Mouse (Mus musculus): ENCODE results near the gene C1qtnf6. TPM values are rescaled to one million over a fixed set of nuclear protein-coding genes. Genes with fewer than 3 reads are reported as not detected.

Gene C1qtnf6
- total and polyA plus RNA-seq, 2 experiments from 2014 or later, result 4.0 to 10.2 TPM

DNA sequence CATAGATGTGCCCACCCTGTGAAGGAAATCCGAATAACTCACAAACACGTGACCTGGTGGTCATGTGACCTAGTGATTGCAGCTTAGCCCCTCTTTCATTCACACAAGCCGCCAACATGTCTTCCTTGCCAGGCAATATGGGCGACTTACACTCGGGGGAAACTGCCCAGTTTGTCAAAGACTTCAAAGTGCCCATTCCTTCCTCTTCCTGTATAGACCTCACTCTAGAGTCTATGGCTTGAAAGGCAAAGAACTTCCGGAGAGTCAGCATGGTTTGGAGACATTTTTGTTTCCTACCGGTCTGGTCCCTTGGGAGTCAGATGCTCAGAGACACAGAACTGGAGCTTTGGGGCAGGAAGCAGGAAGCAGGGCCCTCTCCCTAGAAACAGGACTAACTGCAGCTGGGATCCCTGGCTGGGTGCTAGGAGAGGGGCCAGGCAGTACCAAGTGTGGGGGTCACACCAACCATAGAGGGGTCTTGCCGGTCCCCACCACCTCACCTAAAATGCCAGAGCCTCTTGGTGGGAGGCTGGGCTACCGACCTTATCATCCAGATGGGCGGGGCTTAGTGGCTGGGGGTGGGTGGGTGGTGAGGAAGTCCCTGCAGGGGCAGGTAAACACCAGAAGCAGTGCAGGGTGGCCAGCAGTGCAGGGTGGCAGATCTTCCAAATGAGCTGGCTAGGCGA lies 2.3 kb downstream of the C1qtnf6 start:
- no peaks in the 10 kb centered on the region for H3K36me3 ChIP-seq (ENCODE audit: insufficient read depth)
- peak overlapping the region; percentile 21 for H3K4me3 ChIP-seq (ENCODE audit: low read depth, low read length)
- no peak for ATAC-seq
- H3K4me2 ChIP-seq (ENCODE audit: low read depth), result peak overlapping the region; percentile 45
- H3K27me3 ChIP-seq (ENCODE audit: insufficient read depth, low read length), result no peaks in the 10 kb centered on the region
- DNase-seq, result no peak
- H3K4me1 ChIP-seq (ENCODE audit: insufficient read depth), result peaks cover 5% of the 10 kb centered on the region; the same call in 1 of the 2 replicates
- peak overlapping the region; percentile 47; the same call in 1 of the 2 replicates for H3K27ac ChIP-seq (ENCODE audit: low read depth, low read length)
- no peaks in the 10 kb centered on the region for H3K9me3 ChIP-seq (ENCODE audit: low read length)
- no peak for TF ChIP-seq CTCF (IDR thresholded peaks at IDR 0.05; ENCODE audit: low read depth)
- H3K9ac ChIP-seq, result peak overlapping the region; percentile 42; the same call in 1 of the 2 replicates
- WGBS, result 47% methylated on average over 11 of the region's 11 CpGs

DNA sequence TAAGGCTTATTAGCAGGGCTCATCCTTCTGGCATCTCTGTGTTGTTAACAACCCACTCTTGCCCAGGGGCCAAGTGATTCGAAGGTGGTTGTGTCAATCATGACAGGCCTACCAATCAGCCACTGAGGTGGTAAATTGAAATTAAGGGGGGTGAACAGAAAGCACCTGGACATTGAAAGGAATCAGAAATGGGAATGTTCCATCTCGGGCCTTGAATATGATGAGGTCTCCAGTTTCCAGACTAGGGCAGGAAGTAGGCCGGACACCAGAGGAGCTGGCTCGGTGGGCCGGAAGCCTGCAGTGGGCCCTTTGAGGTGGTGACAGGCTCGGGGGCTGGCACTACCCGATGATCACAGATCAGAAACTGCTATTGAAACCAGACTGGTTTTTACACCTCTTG lies 3.2 kb downstream of the C1qtnf6 start:
- H3K9me3 ChIP-seq (ENCODE audit: low read length), result no peaks in the 10 kb centered on the region
- DNase-seq (no peak), ATAC-seq (no peak)
- H3K4me1 ChIP-seq (ENCODE audit: insufficient read depth), result peaks cover 5% of the 10 kb centered on the region; the same call in 1 of the 2 replicates
- no peaks in the 10 kb centered on the region for H3K36me3 ChIP-seq (ENCODE audit: insufficient read depth)
- no peak overlapping the region for H3K27ac ChIP-seq (ENCODE audit: low read depth, low read length)
- no peaks in the 10 kb centered on the region for H3K27me3 ChIP-seq (ENCODE audit: insufficient read depth, low read length)
- TF ChIP-seq CTCF (IDR thresholded peaks at IDR 0.05; ENCODE audit: low read depth), result no peak
- H3K4me2 ChIP-seq (ENCODE audit: low read depth), result no peak overlapping the region
- H3K4me3 ChIP-seq (ENCODE audit: low read depth, low read length), result no peak overlapping the region
- 86% methylated on average over 7 of the region's 7 CpGs for WGBS
- H3K9ac ChIP-seq, result no peak overlapping the region

DNA sequence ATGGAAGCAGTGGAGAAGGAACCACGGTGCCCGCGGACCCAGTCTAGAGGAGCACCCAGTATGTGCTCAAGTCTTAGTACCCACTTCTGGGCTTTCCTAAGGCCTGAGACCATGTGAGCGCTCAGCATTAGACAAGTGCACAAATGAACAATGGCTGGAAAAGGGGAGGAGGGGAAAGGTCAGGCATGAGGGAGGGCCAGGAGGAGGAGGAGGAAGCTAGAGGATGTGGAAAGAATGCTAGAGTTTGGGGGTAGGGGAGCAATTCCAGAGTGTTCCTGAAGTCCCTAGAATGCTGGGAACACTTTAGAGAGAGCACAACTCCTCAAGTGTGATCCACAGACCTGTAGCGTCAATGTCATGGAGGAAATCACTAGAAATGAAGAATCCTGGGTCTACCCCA lies 7.1 kb downstream of the C1qtnf6 start:
- no peak for DNase-seq
- no peak overlapping the region for H3K4me3 ChIP-seq (ENCODE audit: low read depth, low read length)
- no peak for ATAC-seq
- H3K9ac ChIP-seq, result no peak overlapping the region
- H3K27me3 ChIP-seq (ENCODE audit: insufficient read depth, low read length), result no peaks in the 10 kb centered on the region
- no peak overlapping the region for H3K27ac ChIP-seq (ENCODE audit: low read depth, low read length)
- no peaks in the 10 kb centered on the region for H3K4me1 ChIP-seq (ENCODE audit: insufficient read depth)
- no peak overlapping the region for H3K4me2 ChIP-seq (ENCODE audit: low read depth)
- no peak for TF ChIP-seq CTCF (IDR thresholded peaks at IDR 0.05; ENCODE audit: low read depth)
- no peaks in the 10 kb centered on the region for H3K9me3 ChIP-seq (ENCODE audit: low read length)
- 86% methylated on average over 5 of the region's 5 CpGs for WGBS
- H3K36me3 ChIP-seq (ENCODE audit: insufficient read depth), result no peaks in the 10 kb centered on the region

DNA sequence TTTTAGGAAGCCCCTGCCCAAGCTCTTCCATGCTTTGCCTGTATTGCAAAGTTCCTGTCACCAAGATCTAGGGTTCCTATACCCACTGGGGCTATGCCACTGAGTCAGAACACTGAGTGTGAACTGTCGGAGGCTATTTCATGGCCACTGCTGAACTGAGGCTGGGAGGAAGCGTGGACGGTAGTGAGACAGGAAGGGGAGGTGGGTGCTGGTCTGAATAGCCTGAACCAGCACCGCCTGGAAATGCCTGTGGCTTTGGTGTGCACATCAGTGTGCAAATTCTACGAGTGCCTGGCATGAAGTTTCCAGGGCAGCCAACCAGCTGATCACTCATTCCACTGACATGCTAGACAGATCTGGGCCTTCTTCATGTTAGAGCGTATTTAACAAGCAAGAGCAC lies 9.3 kb downstream of the C1qtnf6 start:
- H3K4me3 ChIP-seq (ENCODE audit: low read depth, low read length), result no peak overlapping the region
- DNase-seq, result no peak

DNA sequence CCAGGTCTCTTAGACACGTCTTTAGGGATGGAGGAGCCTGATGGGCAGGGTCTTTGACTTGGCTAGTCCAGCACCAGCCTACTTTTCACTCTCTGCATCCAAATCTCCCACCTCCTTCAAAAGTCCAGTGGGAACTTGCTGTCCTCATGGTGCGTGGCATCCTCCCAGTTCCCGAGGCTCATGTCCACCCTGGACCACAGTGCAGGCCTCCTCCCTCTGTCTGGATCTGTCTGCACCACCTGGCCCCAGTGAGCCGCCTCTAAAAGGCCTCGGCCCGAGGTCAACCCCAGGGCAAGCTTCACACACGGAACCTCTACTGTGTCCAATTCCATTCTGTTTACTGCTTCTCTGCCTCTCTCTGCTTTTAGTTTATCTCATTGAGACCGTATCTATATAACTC lies 9.9 kb downstream of the C1qtnf6 start:
- WGBS, result 79% methylated on average over 8 of the region's 8 CpGs
- Histone ChIP-seq H3K36me3 (ENCODE audit: insufficient read depth) (no peaks in the 10 kb centered on the region), H3K4me2 (ENCODE audit: low read depth) (no peak overlapping the region), H3K4me1 (ENCODE audit: insufficient read depth) (no peaks in the 10 kb centered on the region), H3K27me3 (ENCODE audit: insufficient read depth, low read length) (no peaks in the 10 kb centered on the region), H3K4me3 (ENCODE audit: low read depth, low read length) (no peak overlapping the region), H3K27ac (ENCODE audit: low read depth, low read length) (no peak overlapping the region), H3K9ac (no peak overlapping the region), H3K9me3 (ENCODE audit: low read length) (no peaks in the 10 kb centered on the region)
- ATAC-seq (no peak), DNase-seq (no peak)
- no peak for TF ChIP-seq CTCF (IDR thresholded peaks at IDR 0.05; ENCODE audit: low read depth)

More for the DNA sequence above, 9.3 kb downstream of the C1qtnf6 start:
- TF ChIP-seq CTCF (IDR thresholded peaks at IDR 0.05; ENCODE audit: low read depth), result no peak
- Histone ChIP-seq H3K4me1 (ENCODE audit: insufficient read depth) (no peaks in the 10 kb centered on the region), H3K27ac (ENCODE audit: low read depth, low read length) (no peak overlapping the region), H3K27me3 (ENCODE audit: insufficient read depth, low read length) (no peaks in the 10 kb centered on the region), H3K36me3 (ENCODE audit: insufficient read depth) (no peaks in the 10 kb centered on the region), H3K9ac (no peak overlapping the region), H3K4me2 (ENCODE audit: low read depth) (no peak overlapping the region), H3K9me3 (ENCODE audit: low read length) (no peaks in the 10 kb centered on the region)
- WGBS, result 79% methylated on average over 6 of the region's 6 CpGs
- ATAC-seq, result no peak

DNA sequence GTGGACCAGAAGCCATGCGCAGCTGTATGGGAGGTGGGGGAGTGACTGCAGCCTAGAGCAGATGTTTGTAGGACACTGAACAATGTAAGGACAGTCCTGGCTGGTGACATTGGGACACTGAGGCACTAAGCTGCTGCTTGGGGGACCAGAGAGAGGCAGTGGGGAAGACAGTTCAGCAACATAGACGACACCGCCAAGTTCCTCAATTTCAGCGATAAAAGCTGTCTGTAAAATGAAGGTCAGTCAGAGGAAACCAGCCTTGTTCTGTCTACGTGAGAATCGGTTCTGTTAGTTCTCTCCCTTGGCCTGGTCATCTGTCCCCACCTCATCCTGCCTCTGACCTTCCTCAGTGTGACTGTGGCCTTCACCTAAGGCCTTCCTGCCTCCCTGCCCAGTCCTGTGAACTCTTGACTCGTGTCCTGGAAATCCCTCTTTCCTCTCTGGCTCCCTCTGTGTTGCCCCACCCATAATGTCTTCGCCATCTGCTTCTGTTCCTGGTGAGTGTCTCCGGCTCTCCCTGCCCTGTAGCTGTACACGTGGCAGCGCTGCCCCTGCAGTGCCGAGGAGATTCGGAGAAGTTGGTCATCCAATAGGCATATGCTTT lies 11.0 kb downstream of the C1qtnf6 start:
- ATAC-seq, result no peak
- H3K4me3 ChIP-seq (ENCODE audit: low read depth, low read length), result no peak overlapping the region
- no peaks in the 10 kb centered on the region for H3K36me3 ChIP-seq (ENCODE audit: insufficient read depth)
- no peak overlapping the region for H3K27ac ChIP-seq (ENCODE audit: low read depth, low read length)
- TF ChIP-seq CTCF (IDR thresholded peaks at IDR 0.05; ENCODE audit: low read depth), result no peak
- H3K4me2 ChIP-seq (ENCODE audit: low read depth), result no peak overlapping the region
- no peaks in the 10 kb centered on the region for H3K9me3 ChIP-seq (ENCODE audit: low read length)
- H3K27me3 ChIP-seq (ENCODE audit: insufficient read depth, low read length), result no peaks in the 10 kb centered on the region
- no peaks in the 10 kb centered on the region for H3K4me1 ChIP-seq (ENCODE audit: insufficient read depth)
- 75% methylated on average over 13 of the region's 13 CpGs for WGBS
- H3K9ac ChIP-seq, result no peak overlapping the region
- no peak for DNase-seq

DNA sequence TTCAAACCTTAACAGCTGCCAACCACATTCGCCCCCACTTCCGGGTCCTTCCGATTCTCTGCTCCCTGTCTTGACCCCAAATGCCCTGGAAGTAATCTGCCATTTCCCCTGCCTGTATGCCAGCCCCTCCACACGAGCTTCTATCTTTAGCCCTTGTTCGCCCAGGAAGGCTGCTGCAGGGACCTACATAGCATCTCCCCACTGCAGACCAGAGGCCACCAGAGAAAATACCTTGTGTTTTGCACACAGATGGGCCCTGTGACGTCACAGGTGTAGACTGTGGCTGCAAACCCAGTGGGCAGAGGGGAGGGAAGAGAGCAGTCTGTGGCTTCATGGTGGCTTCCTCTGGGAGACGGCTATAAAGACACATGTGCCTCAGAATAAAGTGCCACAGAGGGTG lies 13.0 kb downstream of the C1qtnf6 start:
- H3K36me3 ChIP-seq (ENCODE audit: insufficient read depth), result no peaks in the 10 kb centered on the region
- H3K4me2 ChIP-seq (ENCODE audit: low read depth), result no peak overlapping the region
- 76% methylated on average over 7 of the region's 7 CpGs for WGBS
- TF ChIP-seq CTCF (IDR thresholded peaks at IDR 0.05; ENCODE audit: low read depth), result no peak
- no peak overlapping the region for H3K27ac ChIP-seq (ENCODE audit: low read depth, low read length)
- no peak overlapping the region for H3K4me3 ChIP-seq (ENCODE audit: low read depth, low read length)
- H3K9me3 ChIP-seq (ENCODE audit: low read length), result no peaks in the 10 kb centered on the region
- H3K27me3 ChIP-seq (ENCODE audit: insufficient read depth, low read length), result no peaks in the 10 kb centered on the region
- no peaks in the 10 kb centered on the region for H3K4me1 ChIP-seq (ENCODE audit: insufficient read depth)
- H3K9ac ChIP-seq, result no peak overlapping the region
- no peak for DNase-seq
- no peak for ATAC-seq
